Mouse (Mus musculus) intestine, embryonic 16.5 days (tissue): ENCODE data around the gene Rtp3. TPM values are rescaled to one million over a fixed set of nuclear protein-coding genes. Genes with fewer than 3 reads are reported as not detected.

Experiments
- ATAC-seq: fragments of 200-750 bp; cut with Nextera tagmentation; 2 replicates; pipeline ENCODE4 v1.8.0; 2017; ENCODE audit warnings: moderate TSS enrichment, moderate library complexity
- H3K27ac ChIP-seq: fragments of 300-500 bp; sonication (generic); 2 replicates; pipeline ENCODE4 v1.5.1; 2014; ENCODE audit warnings: mild to moderate bottlenecking, low read length
- H3K27me3 ChIP-seq: fragments of 300-500 bp; sonication (generic); replicated peaks from 2 replicates; pipeline ENCODE4 v1.6.1; 2014; ENCODE audit warnings: low read length, control low read depth, mixed read lengths; ENCODE audit not compliant: control insufficient read depth, insufficient read depth
- H3K36me3 ChIP-seq: fragments of 300-500 bp; sonication (generic); 2 replicates; pipeline ENCODE4 v1.6.1; 2014; ENCODE audit warnings: low read length, control low read depth; ENCODE audit not compliant: control insufficient read depth, insufficient read depth
- H3K4me1 ChIP-seq: fragments of 300-500 bp; sonication (generic); 2 replicates; pipeline ENCODE4 v1.6.1; 2014; ENCODE audit warnings: low read length, control low read depth, mixed read lengths; ENCODE audit not compliant: control insufficient read depth, insufficient read depth
- H3K4me2 ChIP-seq: fragments of 300-500 bp; sonication (generic); 2 replicates; pipeline ENCODE4 v1.6.1; 2014; ENCODE audit warnings: low read depth, low read length, control low read depth
- H3K4me3 ChIP-seq: fragments of 300-500 bp; sonication (generic); 2 replicates; pipeline ENCODE4 v1.5.1; 2014; ENCODE audit warnings: mild to moderate bottlenecking, low read length
- H3K9ac ChIP-seq: fragments of 300-500 bp; sonication (generic); 2 replicates; pipeline ENCODE4 v1.6.1; 2014; ENCODE audit warnings: low read depth, low read length
- H3K9me3 ChIP-seq: fragments of 300-500 bp; sonication (generic); 2 replicates; pipeline ENCODE4 v1.6.1; 2016; ENCODE audit warnings: low read length, control low read depth; ENCODE audit not compliant: control insufficient read depth
- WGBS: fragments of 180-500 bp; shearing (Covaris S2); extraction: QIAGEN DNeasy Blood & Tissue Kit; methylation state at CpG from one replicate; pipeline ENCODE4 v1.1.7; 2014; 5-methylcytosine and 5-hydroxymethylcytosine counted together
- polyA plus RNA-seq: library from polyadenylated mRNA; unstranded; fragments of >200 nt; fragmentation: Nextera tagmentation; extraction: Ambion mirVana; gene quantifications from 2 replicates; pipeline ENCODE4 v1.2.1, GENCODE M21; 2015

Gene Rtp3
- polyA plus RNA-seq, 1 experiment from 2014 or later: 0.55 TPM

DNA sequence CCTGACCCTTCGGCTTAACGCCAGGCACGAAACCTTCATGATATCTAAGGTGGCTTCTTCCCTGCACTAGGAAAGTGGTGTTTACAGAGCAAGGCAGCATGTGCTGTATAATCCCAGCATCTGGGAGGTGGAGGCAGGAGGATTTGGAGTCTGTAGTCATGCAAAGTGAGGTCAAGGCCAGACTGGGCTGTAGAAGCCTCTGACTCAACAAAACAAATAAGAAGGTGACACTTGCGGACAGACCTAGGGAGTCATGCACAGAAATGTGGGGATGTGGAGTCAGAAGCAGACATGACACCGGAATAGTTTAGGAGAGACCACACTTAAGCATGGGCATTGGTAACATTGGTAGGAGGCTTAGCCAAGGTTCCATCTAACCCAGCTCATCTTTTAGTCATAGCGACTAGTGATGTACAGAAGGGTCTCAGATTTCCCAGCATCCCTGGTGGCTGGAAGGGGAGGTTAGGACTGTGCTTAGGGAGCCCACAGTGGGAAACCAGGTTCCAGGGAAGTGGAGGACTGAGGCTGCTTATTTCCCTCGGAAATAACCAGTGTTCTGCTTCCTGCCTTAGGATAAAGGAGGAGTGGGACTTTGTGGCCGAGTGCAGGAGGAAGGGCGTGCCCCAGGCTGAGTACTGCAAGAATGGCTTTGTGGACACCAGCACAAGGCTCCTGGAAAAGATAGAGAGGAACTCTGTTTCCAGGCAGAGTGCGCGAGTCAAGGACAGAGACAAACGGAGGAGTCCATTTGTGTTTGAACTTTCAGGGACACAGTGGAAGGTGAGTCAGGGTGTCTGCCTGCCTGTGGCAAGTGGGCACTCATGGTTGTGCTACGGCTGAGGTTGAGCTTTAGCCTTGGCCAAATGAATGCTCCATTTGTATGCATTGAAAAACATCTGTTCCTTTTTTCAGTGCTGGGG lies 29.9 kb downstream of the Rtp3 start:
- no peak for ATAC-seq

GRCm38 (mm10) chr9:110959669-110960068 lies 30.7 kb downstream of the Rtp3 start:
- no peak overlapping the region for H3K4me3 ChIP-seq
- no peaks in the 10 kb centered on the region for H3K36me3 ChIP-seq
- H3K9ac ChIP-seq: no peak overlapping the region
- no peaks in the 10 kb centered on the region for H3K4me1 ChIP-seq
- no peaks in the 10 kb centered on the region for H3K9me3 ChIP-seq
- 80% methylated on average over 5 of the region's 5 CpGs for WGBS
- no peak overlapping the region for H3K27ac ChIP-seq
- no peaks in the 10 kb centered on the region; the same call in 1 of the 2 replicates for H3K27me3 ChIP-seq
- ATAC-seq: no peak
- no peak overlapping the region for H3K4me2 ChIP-seq

More for the DNA sequence above, 29.9 kb downstream of the Rtp3 start:
- Histone ChIP-seq H3K27ac (no peak overlapping the region), H3K4me3 (no peak overlapping the region), H3K27me3 (no peaks in the 10 kb centered on the region; the same call in 1 of the 2 replicates), H3K4me1 (no peaks in the 10 kb centered on the region), H3K4me2 (no peak overlapping the region), H3K9me3 (no peaks in the 10 kb centered on the region), H3K36me3 (no peaks in the 10 kb centered on the region), H3K9ac (no peak overlapping the region)
- 79% methylated on average over 13 of the region's 13 CpGs for WGBS

DNA sequence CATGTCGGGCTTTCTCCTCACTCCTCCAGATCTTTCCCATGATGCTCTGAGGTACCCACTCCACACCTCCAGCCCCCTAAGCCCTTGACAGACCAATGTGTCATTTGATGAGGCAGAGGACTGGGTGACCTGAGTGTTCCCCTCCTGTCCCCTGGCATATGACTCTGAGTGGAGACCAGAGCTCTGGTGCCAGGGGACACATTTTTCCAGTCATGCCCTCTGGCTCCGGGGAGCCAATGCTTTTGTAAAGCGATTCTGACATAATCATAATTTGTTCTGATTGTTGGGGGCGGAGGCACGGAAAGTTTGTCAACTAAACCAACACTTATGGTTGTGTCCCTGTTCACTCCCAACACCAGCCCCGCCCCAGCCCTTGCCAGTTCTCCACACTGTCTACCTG lies 34.4 kb downstream of the Rtp3 start:
- H3K9ac ChIP-seq: no peak overlapping the region
- no peak overlapping the region for H3K27ac ChIP-seq
- ATAC-seq: no peak
- no peaks in the 10 kb centered on the region for H3K9me3 ChIP-seq
- WGBS: 90% methylated on average over 6 of the region's 6 CpGs
- no peak overlapping the region for H3K4me3 ChIP-seq
- H3K27me3 ChIP-seq: peaks cover 3% of the 10 kb centered on the region; the same call in 1 of the 2 replicates
- H3K4me2 ChIP-seq: no peak overlapping the region
- H3K36me3 ChIP-seq: no peaks in the 10 kb centered on the region
- H3K4me1 ChIP-seq: no peaks in the 10 kb centered on the region

- H3K27ac ChIP-seq: no peak overlapping the region
- no peaks in the 10 kb centered on the region for H3K36me3 ChIP-seq
- H3K4me3 ChIP-seq: no peak overlapping the region
- ATAC-seq: no peak
- no peaks in the 10 kb centered on the region for H3K4me1 ChIP-seq
- peaks cover 3% of the 10 kb centered on the region; the same call in 1 of the 2 replicates for H3K27me3 ChIP-seq
- 49% methylated on average over 2 of the region's 2 CpGs for WGBS
- no peaks in the 10 kb centered on the region for H3K9me3 ChIP-seq
- H3K9ac ChIP-seq: no peak overlapping the region
- no peak overlapping the region for H3K4me2 ChIP-seq
Observed at GRCm38 (mm10) chr9:110954681-110955445, 35.5 kb downstream of the Rtp3 start.

DNA sequence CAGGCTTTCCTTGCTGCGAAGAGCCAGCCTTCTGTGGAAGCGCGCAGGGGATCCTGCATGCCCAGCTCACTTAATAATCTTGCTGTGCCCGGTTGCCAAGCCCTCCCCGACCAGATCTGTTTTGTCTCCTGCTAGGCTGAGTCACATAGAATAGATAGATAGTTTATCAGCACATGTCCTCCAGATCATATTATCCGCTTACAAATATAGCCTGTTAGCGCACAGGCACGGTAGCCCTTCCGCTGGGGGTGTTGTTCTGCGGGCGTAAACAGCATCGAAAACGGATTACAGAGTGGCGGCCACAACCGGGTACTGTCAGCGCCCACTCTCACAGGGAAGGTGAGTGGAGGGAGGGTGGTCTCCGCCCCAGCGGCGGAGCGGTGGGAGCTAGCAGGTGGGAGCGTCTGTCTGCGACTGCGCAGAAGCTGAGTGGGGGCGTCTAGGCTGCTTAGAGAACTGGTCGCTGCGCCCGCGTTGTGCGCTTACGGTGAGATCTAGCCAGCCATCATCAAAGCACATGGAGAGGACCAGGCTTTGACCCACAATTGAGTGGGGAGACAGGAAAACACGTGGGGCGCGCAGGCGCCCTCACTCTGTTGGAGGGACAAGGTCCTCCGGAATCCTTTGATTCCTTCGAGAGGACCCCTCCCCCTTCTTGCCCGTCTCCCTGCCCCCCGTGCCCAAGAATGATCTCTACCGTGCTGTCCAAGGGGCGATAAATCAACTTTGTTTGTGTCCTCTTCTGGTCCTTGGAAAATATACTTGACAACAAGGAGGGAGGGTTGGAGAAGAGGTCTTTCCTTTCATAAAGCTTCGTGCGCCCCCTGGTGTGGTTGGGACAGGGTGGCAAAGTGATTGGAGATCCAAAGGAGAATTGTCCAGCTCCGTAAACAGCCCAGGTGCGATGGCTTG lies 36.6 kb downstream of the Rtp3 start:
- H3K27ac ChIP-seq: no peak overlapping the region
- no peaks in the 10 kb centered on the region for H3K36me3 ChIP-seq
- H3K4me2 ChIP-seq: peak overlapping the region; percentile 90
- no peaks in the 10 kb centered on the region for H3K4me1 ChIP-seq
- H3K4me3 ChIP-seq: peak overlapping the region; percentile 49
- under 1% methylated on average over 44 of the region's 44 CpGs for WGBS
- H3K9me3 ChIP-seq: no peaks in the 10 kb centered on the region
- peaks cover 3% of the 10 kb centered on the region; the same call in 1 of the 2 replicates for H3K27me3 ChIP-seq
- ATAC-seq: peak; percentile 66
- H3K9ac ChIP-seq: peak overlapping the region; percentile 62

GRCm38 (mm10) chr9:110952931-110953549 lies 37.3 kb downstream of the Rtp3 start:
- Histone ChIP-seq H3K4me1 (no peaks in the 10 kb centered on the region), H3K9ac (0 out of 2 replicates have a peak overlapping the region, but pooled peaks have one; percentile 62), H3K4me3 (peak overlapping the region; percentile 49), H3K4me2 (peak overlapping the region; percentile 90), H3K36me3 (no peaks in the 10 kb centered on the region), H3K27ac (no peak overlapping the region), H3K27me3 (peaks cover 3% of the 10 kb centered on the region; the same call in 1 of the 2 replicates), H3K9me3 (no peaks in the 10 kb centered on the region)
- no peak for ATAC-seq
- WGBS: 52% methylated on average over 5 of the region's 5 CpGs

DNA sequence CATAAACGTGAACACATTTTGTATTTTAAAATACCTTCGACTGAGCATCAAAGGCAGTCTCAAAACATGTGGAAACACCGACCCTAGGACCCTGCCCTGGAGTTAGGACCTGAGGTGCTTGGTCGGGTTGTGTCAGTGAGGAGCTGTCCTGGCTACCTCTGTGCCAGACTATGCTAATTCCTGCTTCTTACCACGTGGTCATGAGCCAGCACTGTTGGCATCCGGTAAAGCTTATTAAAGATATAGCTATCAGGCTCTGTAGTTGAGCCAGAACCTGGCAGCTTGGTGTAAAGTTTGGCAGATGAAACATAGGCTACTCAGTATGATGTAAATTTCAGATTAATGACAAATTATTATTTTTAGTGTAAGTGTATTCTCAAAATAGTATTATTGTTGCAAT lies 38.0 kb downstream of the Rtp3 start:
- Histone ChIP-seq H3K9ac (no peak overlapping the region), H3K27ac (no peak overlapping the region), H3K4me2 (no peak overlapping the region), H3K36me3 (no peaks in the 10 kb centered on the region), H3K9me3 (no peaks in the 10 kb centered on the region), H3K27me3 (peaks cover 3% of the 10 kb centered on the region; the same call in 1 of the 2 replicates), H3K4me3 (no peak overlapping the region), H3K4me1 (no peaks in the 10 kb centered on the region)
- ATAC-seq: no peak
- WGBS: 53% methylated on average over 6 of the region's 6 CpGs

- 94% methylated on average over 13 of the region's 13 CpGs for WGBS
- H3K27ac ChIP-seq: no peak overlapping the region
- ATAC-seq: no peak
- H3K4me1 ChIP-seq: no peaks in the 10 kb centered on the region
- no peaks in the 10 kb centered on the region for H3K36me3 ChIP-seq
- H3K9ac ChIP-seq: no peak overlapping the region
- H3K9me3 ChIP-seq: no peaks in the 10 kb centered on the region
- no peak overlapping the region for H3K4me3 ChIP-seq
- no peak overlapping the region for H3K4me2 ChIP-seq
- peaks cover 3% of the 10 kb centered on the region; the same call in 1 of the 2 replicates for H3K27me3 ChIP-seq
Observed at GRCm38 (mm10) chr9:110951866-110952265, 38.5 kb downstream of the Rtp3 start.
